Mouse (Mus musculus) C2C12 (cell line): ENCODE measurements around the gene Gm6034. TPM values are rescaled to one million over a fixed set of nuclear protein-coding genes. Genes with fewer than 3 reads are reported as not detected.
A peak's percentile ranks its signal among the peaks of the same experiment; 100 is the strongest.

Experiments used
- H3K27me3 ChIP-seq: one replicate; pipeline ENCODE4 v1.6.1; 2011; ENCODE audit not compliant: control insufficient read depth, insufficient read depth, insufficient read length
- H3K36me3 ChIP-seq: one replicate; pipeline ENCODE4 v1.6.1; 2011; ENCODE audit not compliant: control insufficient read depth, insufficient read depth
- H3K4me3 ChIP-seq: one replicate; pipeline ENCODE4 v1.5.1; 2011; ENCODE audit warnings: mild to moderate bottlenecking, control low read depth; ENCODE audit not compliant: poor library complexity, insufficient read depth, severe bottlenecking
- H3K79me2 ChIP-seq: one replicate; pipeline ENCODE4 v1.6.1; 2011; ENCODE audit not compliant: control insufficient read depth, insufficient read depth
- H3K79me3 ChIP-seq: one replicate; pipeline ENCODE4 v1.6.1; 2011; ENCODE audit warnings: low read depth, control low read depth
- H3ac ChIP-seq: one replicate; pipeline ENCODE3; 2011; ENCODE audit warnings: low read depth; ENCODE audit not compliant: control insufficient read depth, insufficient read length
- CEBPB ChIP-seq: IDR thresholded peaks from one replicate; pipeline ENCODE4 v1.6.1; 2011; ENCODE audit warnings: low read depth, mild to moderate bottlenecking, control low read depth, moderate library complexity
- CTCF ChIP-seq: IDR thresholded peaks from one replicate; pipeline ENCODE4 v1.5.1; 2011; ENCODE audit not compliant: control insufficient read depth, insufficient read depth, insufficient read length
- FOSL1 ChIP-seq: IDR thresholded peaks from one replicate; pipeline ENCODE4 v1.8.0; 2011; ENCODE audit warnings: mild to moderate bottlenecking, low read length; ENCODE audit not compliant: poor library complexity, insufficient read depth, severe bottlenecking
- MAX ChIP-seq: IDR thresholded peaks from one replicate; pipeline ENCODE4 v1.6.1; 2011; ENCODE audit warnings: mild to moderate bottlenecking, control low read depth
- MYOD1 ChIP-seq: IDR thresholded peaks from one replicate; pipeline ENCODE4 v1.6.1; 2011; ENCODE audit warnings: low read depth; ENCODE audit not compliant: control insufficient read depth, insufficient read length
- MYOG ChIP-seq: IDR thresholded peaks from one replicate; pipeline ENCODE4 v1.6.1; 2011; ENCODE audit not compliant: control insufficient read depth, insufficient read length; ENCODE audit errors: extremely low read depth
- USF1 ChIP-seq: IDR thresholded peaks from one replicate; pipeline ENCODE4 v1.6.1; 2011; ENCODE audit warnings: low read depth, mild to moderate bottlenecking, control low read depth, moderate library complexity
- polyA plus RNA-seq: library from polyadenylated mRNA; unstranded; fragments of >200 nt; fragmentation: generic; extraction: Trizol; gene quantifications from one replicate; pipeline ENCODE4 v1.2.1, GENCODE M21; 2012; ENCODE audit warnings: missing spikeins

Gene Gm6034
- polyA plus RNA-seq, 1 experiment = not detected

DNA sequence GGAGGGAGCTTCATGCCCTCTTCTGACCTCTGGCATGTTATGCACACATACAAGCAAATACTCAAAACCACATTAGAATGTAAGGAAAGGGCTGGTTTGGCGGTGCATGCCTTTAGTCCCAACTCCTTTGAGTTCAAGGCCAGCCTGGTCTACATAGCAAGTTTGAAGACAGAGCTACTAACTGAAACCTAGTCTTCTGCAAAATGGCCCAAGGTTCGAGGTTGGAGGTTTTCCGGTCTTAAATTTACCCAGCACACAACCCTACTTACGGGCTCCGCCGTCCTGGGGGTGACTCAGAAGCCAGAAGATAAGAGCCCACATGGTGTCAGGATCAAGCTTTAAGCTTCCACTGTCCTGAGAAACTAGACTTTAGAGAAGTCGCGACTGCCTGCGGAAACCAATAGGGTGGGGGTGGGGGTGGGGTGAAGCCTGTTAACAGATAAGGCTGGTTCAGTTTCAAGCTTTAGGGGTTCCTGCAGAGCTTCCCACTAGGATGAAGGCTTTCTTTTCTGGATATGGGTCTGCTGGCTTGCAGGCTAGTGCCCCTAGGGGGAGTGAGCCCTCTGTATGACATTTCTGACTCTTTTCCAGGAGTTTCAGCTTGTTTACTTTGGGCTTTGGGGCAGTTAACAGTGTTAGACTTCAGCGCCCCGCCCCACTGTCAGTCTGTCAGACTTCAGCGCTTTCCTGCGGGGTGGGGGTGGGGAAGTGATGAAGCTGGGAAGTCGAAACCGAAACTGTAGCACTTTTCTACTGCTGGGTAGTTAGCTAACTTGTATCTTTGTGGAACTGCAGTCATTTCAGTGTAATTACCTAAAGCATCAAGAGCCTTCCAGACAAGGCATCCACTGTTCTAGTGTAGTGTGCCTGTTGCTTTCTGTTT lies 22.3 kb upstream of the Gm6034 start, which contains the start of gene H2-T24:
TSS of gene H2-T24 (minus strand) at position 370 of the 883 bp plus-strand sequence.
- H3K36me3 ChIP-seq = no peaks in the 10 kb centered on the region
- peaks cover 91% of the 10 kb centered on the region for H3K79me2 ChIP-seq
- peaks cover 63% of the 10 kb centered on the region for H3K79me3 ChIP-seq

GRCm38 (mm10) chr17:36021309-36021708 lies 21.5 kb upstream of the Gm6034 start:
- H3K36me3 ChIP-seq = peaks cover 4% of the 10 kb centered on the region
- H3K79me2 ChIP-seq = peaks cover 91% of the 10 kb centered on the region
- no peak overlapping the region for H3ac ChIP-seq
- no peaks in the 10 kb centered on the region for H3K27me3 ChIP-seq
- peaks cover 63% of the 10 kb centered on the region for H3K79me3 ChIP-seq
- no peak overlapping the region for H3K4me3 ChIP-seq
- TF ChIP-seq USF1 = no peak
- no peak for TF ChIP-seq MYOD1
- no peak for TF ChIP-seq CTCF
- no peak for TF ChIP-seq FOSL1
- TF ChIP-seq MAX = no peak
- no peak for TF ChIP-seq MYOG
- TF ChIP-seq CEBPB = no peak

More for the DNA sequence above, 22.3 kb upstream of the Gm6034 start, which contains the start of gene H2-T24:
- Histone ChIP-seq H3ac (no peak within 1 kb of the TSS), H3K4me3 (no peak within 1 kb of the TSS), H3K27me3 (no peaks in the 10 kb centered on the region)
- TF ChIP-seq CEBPB = no peak
- no peak for TF ChIP-seq MAX
- TF ChIP-seq MYOD1 = no peak
- TF ChIP-seq USF1 = no peak
- no peak for TF ChIP-seq CTCF
- no peak for TF ChIP-seq FOSL1
- no peak for TF ChIP-seq MYOG

- TF ChIP-seq MAX (no peak), CEBPB (no peak), CTCF (no peak), MYOD1 (no peak), FOSL1 (no peak), USF1 (no peak), MYOG (no peak)
- peaks cover 90% of the 10 kb centered on the region for H3K79me2 ChIP-seq
- peaks cover 8% of the 10 kb centered on the region for H3K36me3 ChIP-seq
- peaks cover 62% of the 10 kb centered on the region for H3K79me3 ChIP-seq
- H3K27me3 ChIP-seq = no peaks in the 10 kb centered on the region
- no peak overlapping the region for H3ac ChIP-seq
- H3K4me3 ChIP-seq = no peak overlapping the region
Measured at GRCm38 (mm10) chr17:36022098-36022497, 20.7 kb upstream of the Gm6034 start.

DNA sequence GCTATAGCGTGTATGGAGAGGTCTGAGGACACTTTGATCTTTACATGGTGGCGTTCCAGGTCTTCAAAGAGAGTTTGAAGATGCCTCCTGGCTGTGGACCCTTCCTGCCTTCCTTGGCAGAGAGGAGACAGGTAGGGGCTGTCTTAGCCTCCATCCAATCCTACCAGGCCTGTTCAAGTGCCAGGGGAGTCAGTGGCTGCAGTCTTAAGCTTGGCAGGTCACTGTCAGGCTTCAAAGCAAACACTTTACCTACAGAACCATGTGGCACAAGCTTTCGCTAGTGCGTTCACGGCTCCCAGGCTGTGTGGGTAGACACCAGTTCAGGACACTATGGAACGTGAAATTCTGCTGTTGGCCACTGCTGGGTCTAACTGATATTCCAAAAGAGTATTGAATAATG lies 19.8 kb upstream of the Gm6034 start:
- Histone ChIP-seq H3ac (no peak overlapping the region), H3K27me3 (no peaks in the 10 kb centered on the region), H3K79me2 (peaks cover 90% of the 10 kb centered on the region), H3K79me3 (peaks cover 61% of the 10 kb centered on the region), H3K4me3 (no peak overlapping the region), H3K36me3 (peaks cover 12% of the 10 kb centered on the region)
- no peak for TF ChIP-seq MAX
- no peak for TF ChIP-seq USF1
- TF ChIP-seq CTCF = no peak
- TF ChIP-seq CEBPB = no peak
- no peak for TF ChIP-seq FOSL1
- TF ChIP-seq MYOD1 = no peak
- TF ChIP-seq MYOG = no peak

DNA sequence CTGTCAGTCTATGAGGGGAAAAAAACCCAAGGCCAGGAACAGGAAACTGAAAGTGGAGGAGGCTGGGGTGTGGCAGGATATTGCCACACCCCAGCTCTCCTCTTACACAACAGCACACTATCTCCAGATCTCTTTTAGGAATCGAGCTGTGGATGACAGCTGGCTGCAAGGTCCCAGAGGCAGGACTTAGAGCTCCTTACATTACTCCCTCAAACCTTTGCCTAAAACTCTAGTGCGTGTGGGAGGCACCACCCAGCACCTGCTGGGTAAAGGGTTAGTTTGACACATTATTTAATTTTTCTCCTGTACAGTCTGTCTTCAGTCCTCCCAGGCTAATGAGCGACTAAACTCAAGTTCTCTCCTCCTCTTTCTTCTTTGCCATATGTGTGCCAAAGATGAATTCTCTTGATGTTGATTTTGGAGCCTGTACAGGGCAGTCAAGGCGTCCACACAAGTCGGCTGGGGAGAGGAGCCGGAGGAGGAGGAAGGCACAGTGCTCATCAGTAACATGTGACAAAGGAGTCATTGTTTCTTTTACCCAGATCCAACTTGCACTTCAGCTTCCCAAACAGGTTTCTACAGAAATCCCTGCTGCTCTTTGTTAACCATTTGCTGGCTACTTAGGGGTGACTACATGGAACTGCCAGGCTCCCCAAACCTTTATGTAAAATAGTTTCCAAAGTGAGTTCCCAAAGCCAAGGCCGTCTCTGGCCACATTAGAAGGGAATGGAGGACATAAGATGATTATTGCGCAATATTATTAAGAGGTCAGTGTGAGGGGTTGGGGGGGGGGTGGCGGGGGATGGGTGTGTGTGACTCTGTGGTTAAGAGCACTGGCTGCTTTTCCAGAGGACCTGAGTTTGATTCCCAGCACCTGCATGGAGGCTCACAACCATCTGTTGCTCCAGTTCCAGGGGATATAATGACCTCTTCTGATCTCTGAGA lies 18.8 kb upstream of the Gm6034 start:
- H3K79me2 ChIP-seq = peaks cover 90% of the 10 kb centered on the region
- peaks cover 67% of the 10 kb centered on the region for H3K79me3 ChIP-seq
- TF ChIP-seq FOSL1 = no peak
- TF ChIP-seq CTCF = no peak
- peak; percentile 93 for TF ChIP-seq CEBPB
- peak; percentile 31 for TF ChIP-seq MYOD1
- TF ChIP-seq USF1 = no peak
- H3K36me3 ChIP-seq = peaks cover 13% of the 10 kb centered on the region
- H3K27me3 ChIP-seq = no peaks in the 10 kb centered on the region
- H3K4me3 ChIP-seq = no peak overlapping the region
- H3ac ChIP-seq = no peak overlapping the region
